Comparison of ENCODE assay signal across 9 mouse cellular contexts in the genomic region with DNA sequence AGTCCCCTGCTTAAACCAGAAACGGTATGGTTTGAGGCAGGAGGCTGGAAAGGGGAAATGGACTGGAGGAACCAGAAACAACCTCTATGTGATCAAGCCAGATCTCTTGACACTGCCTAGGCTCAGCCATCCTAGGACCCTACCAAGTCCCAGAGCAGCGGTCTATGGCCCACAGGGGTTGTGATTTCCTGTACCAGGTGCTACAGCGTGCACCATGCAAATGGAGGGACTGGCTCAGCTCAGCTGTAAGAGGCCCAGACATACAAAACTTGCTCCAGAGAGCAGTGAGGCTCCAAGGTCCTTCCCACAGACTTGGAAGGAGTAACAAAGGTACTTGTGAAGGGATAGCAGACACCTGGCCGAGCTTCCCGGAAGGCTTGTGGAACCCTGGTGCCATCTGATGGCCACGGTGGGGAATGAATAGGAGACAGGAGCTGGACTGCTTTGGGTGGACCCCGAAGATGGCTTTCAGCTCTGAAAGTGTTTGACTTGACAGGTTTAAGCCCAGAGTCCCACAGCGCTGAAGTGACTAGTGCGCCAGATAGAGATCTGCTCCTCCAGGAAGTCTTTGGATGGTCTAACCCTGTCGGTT.
DNase-seq lines count a peak whose midpoint lies in the region; ATAC-seq lines count a peak whose summit lies in the region.
"Had no signal": no experiment of that assay in that cellular context is flagged by ENCODE, and none has a peak within 500 bp of the region (broad histone marks: within the 10 kb centered on the region; RNA-seq: fewer than 3 reads in every experiment).

No protein-coding gene starts in this region.

- H3K9me3 ChIP-seq in heart, embryonic 12.5 days (replicated peaks) = no peaks in the 10 kb centered on the region
- H3K9me3 ChIP-seq: G1E had no signal

- no peak overlapping the region for H3K4me3 ChIP-seq in heart, embryonic 12.5 days

- no peak overlapping the region for H3K9ac ChIP-seq in heart, embryonic 12.5 days

- no peaks in the 10 kb centered on the region for H3K27me3 ChIP-seq in heart, embryonic 12.5 days (replicated peaks)

- no peak overlapping the region for H3K4me2 ChIP-seq in heart, embryonic 12.5 days

- 0 out of 2 replicates have a peak, but pooled peaks cover 11% of the 10 kb centered on the region for H3K4me1 ChIP-seq in heart, embryonic 12.5 days (replicated peaks)

- peak; percentile 83 for DNase-seq in heart, adult 11 months
- peak; percentile 52 for DNase-seq in adrenal gland, postnatal 25 days
- peak; percentile 67 to 71 for DNase-seq in kidney, postnatal 4 days
- peak; percentile 20 for DNase-seq in lung, postnatal 14 days
- peak; percentile 50 for DNase-seq in right cerebral cortex, postnatal 25 days
- DNase-seq in thymus, postnatal 10 days (ENCODE audit: low spot score in 2 of 2) = no peak

- ATAC-seq in heart, embryonic 12.5 days (ENCODE audit: insufficient number of reproducible peaks, low FRiP score) = no peak
- peak; percentile 64; the same call in 1 of the 2 replicates for ATAC-seq in frontal cortex, adult (ENCODE audit: low TSS enrichment)

- 47% methylated on average over 10 of the region's 10 CpGs for WGBS in heart, embryonic 12.5 days

- H3K27ac ChIP-seq in heart, embryonic 12.5 days (ENCODE audit: poor library complexity, severe bottlenecking) = no peak overlapping the region

- H3K36me3 ChIP-seq in heart, embryonic 12.5 days = no peaks in the 10 kb centered on the region
- H3K36me3 ChIP-seq: G1E had no signal

Comparison
In these comparisons a context has a peak if more than half of its experiments do, and no peak if none do; other contexts are left out.
1. DNase-seq: peak in heart, adult 11 months (single experiment), adrenal gland, postnatal 25 days (single experiment), kidney, postnatal 4 days (2 of 2), lung, postnatal 14 days (single experiment) and right cerebral cortex, postnatal 25 days (single experiment); none in thymus, postnatal 10 days (0 of 2).